Mouse (Mus musculus) cerebellum, postnatal 4 days (tissue): ENCODE data around the gene Smagp.

Source experiments
- DNase-seq, 2 experiments: peaks; one replicate each; pipeline ENCODE4 v3.0.0; 2022; ENCODE audit warnings: low spot score in 2 of 2, mixed read lengths in 1 of 2

Smagp gene

DNA sequence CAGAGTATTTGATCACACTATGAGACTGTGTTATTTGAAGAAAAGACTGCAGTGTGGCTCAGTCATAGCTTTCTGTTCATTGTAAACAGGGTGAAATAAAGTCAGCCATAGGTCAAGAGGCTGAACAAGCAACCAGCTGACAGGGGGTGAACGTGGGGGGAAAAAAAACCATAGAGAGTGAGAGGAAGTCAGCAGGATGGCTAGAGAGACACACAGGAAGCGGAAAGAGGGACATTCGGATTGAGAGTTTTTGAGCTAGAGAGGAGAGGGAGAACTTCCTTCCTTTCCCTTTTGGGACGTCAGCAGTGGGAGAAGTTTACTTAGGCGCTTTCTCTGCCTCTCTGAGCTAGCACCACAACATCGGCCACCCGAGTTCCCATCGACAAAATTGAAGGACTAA, 46.3 kb downstream of the Smagp start:
- no peak for DNase-seq

DNA sequence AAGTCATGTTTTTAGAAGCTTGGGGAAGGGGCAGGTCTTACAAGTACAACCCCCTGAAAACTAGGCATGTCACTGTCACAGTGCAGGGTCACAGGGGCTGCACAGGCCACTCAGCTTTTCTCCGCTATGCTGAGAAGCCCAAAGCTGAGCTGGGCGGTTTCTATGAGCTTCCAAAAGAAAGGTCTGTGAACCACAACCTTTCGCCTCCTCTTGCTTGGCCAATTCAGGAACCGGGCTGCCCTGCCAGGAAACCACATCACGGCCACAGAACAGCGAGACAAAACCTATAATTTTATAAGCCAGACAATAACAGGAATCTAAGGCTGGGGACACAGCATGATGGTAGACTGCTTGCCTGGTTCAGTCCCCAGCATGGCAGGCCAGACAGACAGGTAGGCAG, 48.4 kb downstream of the Smagp start:
- no peak for DNase-seq

DNA sequence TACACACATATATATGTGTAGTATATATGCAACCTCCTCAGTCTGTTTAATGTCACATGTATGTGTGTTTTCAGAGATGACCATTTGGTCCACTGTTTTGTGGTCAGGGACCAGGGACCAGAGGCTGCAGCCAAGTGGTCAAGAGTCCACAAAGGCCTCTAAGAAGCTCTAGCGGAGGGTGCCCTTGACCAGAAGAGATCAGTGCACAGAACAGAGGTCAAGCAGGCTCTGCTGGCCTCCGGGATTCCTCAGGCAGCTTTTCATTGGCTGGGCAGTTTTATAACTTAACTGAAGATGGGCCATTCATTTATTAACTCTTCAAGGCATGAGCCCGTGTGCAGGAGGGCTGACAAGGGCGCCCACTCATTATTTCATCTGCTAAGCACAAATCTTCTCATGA, 49.6 kb downstream of the Smagp start:
- DNase-seq = no peak

DNA sequence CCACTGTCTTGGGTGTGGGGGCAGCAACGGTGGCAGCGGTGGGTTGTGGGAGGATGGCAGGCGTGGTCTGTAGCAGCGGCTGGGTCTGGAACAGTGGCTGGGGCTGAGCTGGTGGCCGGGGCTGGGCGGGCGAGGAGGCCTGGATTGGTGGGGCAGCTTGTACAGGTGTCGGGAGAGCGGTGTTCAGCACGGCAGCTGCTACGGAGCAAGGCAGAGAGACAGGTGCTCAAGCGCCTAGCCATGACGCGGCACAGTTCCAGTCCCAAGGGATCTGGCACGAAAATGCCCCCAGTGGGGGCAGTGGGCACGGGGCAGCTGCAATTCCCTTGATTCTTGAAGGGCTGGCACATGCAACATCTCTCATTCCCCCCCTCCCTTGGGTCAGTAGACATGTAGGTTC, 50.8 kb downstream of the Smagp start:
- DNase-seq = no peak

DNA sequence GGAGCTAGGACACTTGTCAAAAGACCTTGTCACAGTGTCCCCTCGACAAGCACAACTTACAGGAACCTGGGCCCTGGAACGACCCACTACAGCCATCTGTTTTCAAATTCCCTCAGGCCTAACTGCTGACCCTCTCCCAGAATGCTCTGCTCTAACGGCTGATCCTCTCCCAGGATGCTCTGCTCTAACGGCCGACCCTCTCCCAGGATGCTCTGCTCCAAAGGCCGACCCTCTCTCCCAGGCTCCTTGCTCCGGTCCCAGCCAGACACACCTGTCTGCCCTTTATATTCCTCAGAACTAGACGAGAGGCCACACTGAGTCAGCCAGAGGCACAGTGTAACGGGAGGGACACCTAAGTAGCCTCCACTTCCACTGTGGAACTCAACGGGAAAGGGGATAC, 56.6 kb downstream of the Smagp start:
- no peak for DNase-seq

DNA sequence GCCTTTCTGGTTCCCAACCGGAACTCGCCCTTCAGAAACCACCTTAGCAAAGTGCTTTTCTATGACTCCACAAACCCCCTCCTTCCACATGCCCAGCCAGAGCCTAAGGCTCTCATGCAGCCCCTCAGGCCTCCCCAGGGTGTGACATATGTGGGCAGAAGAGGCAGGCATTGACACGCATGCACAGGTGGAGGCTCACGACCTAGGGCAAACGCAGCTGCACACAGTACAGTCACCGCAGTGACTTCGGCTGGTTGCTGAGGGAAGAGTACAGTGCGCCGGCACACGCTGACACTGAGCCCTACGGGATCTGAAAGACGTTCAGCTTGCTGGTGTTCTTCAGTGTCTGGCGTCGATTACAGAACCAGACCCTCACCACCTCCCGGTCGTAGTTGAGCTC, 58.8 kb downstream of the Smagp start:
- no peak for DNase-seq

DNA sequence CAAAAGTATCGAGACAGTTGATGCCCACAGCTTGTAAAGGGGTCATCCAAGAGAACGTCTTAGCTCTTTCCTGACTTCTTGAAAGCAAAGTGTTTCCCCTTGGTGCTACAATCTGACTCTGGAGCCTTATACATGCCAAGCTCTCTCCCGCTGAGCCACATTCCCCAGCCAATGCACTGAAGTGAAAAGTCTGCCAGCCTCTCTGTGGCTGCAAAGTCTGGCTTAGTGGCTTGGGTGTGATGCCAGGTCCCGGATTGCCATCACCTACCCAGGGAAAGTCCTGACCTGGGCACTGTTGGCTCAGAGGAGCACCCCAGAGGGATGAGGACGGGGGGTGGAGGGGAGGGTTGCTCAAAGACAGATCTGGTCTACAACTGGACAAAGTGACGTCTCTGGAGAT, 59.9 kb downstream of the Smagp start:
- no peak for DNase-seq

DNA sequence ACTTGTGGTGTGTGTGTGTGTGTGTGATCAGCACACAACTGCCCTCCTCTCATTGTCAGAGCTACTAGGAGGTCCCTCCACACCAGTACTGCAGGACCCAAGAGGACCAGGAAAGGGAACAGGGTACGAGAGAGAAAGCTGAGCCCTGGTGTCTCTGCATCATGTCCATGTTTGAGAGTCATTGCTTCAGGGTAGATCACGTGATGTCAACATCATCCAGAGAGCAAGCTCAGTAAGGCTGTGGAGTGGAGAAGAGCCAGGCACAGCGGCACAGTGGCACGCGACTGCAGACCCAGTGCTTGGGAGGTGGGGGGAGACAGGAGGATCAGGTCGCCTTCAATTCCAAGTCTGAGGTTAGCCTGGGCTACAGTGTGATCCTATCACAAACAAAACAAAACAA, 60.3 kb downstream of the Smagp start:
- no peak for DNase-seq

DNA sequence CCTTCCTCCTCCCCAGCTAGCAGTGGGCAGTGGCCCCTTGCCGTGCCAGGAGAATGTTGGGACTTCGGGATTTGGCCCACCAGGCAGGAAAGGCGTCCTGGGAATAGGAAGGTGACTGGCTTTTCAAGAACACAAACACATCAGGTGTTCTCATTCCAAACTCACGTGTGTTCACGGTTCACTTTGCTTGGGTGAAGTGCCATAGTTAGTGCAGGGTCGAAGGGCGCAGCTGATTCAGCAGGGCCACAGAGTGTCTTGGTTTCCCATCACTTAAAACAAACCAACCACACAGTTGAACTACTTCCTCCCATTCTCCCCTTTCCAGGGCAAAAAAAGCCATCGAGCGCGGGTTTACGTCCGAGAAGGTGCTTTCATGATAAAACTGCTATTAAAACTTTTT, 61.4 kb downstream of the Smagp start:
- no peak for DNase-seq

DNA sequence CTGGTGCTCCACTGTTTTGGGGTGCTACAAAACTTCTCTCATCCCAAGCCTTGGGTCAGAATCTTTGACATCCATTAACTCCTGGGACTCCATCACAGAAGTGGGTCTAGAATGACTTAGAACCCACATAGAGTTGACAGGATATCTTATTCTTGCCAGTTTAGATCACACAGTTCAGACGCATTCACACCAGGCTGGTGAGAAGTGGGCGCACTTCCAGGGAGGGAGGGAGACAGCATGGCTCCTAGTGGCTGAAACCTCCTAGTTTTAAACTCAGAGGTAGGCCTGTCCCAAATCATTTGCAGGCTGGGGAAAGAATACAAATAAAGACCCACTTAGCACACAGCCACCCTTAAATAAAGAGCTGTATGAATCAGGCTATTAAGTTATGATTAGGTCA, 62.4 kb downstream of the Smagp start:
- no peak for DNase-seq

DNA sequence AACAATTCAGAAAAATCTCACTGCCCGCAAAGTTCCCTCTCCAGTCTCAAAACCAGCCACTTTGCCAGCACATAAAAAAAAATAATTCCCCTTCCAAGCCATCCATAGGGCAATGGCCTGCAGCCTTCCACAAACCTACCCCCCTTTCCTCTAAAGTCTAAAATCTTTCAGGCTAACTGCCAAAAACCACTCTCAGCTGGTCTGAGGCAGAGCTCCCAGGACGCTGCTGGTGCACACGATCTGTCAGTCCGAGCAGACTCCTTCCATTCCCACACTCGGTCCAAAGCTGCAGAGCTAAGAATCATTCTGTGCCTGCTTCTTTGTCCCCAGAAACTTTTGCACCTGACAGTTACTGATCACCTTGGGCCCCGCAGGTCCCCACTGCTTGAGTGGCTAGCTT, 62.8 kb downstream of the Smagp start:
- DNase-seq = no peak
